Mouse (Mus musculus) ES-Bruce4 (cell line): ENCODE results near the gene Col28a1.

Source experiments
- CTCF ChIP-seq: IDR thresholded peaks from one replicate; pipeline ENCODE4 v1.8.1; 2011; ENCODE audit warnings: low read depth, low read length
- EP300 ChIP-seq: IDR thresholded peaks from 2 replicates; pipeline ENCODE4 v1.6.1; 2011; ENCODE audit warnings: low read depth, low read length; ENCODE audit not compliant: insufficient read depth
- POLR2A ChIP-seq: IDR thresholded peaks from one replicate; pipeline ENCODE4 v1.8.1; 2011; ENCODE audit warnings: low read length; ENCODE audit not compliant: insufficient read depth

DNA sequence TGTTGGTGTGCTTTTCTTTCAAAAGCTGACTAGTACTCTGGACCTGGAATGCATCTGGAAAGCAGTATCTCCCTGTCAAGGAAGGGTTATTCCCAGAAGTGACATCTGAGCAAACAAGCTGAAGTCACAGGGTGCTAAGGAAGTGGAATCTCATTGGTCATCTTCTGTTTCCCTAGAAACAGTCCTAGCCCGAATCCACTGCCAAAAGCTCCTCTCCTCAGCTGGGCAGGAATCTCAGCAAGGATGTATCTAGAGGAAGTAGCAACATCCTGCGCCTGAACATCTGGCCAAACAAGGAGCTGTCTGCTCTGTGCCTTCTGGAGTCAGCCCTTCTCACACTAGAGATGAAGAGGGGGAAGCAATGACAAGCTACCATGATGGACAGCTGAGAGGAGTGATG is 18.4 kb downstream of the Col28a1 start:
- no peak for TF ChIP-seq CTCF
- TF ChIP-seq POLR2A: no peak
- no peak for TF ChIP-seq EP300
